Mouse (Mus musculus): ENCODE data around the gene Krt10.

Krt10 gene

GRCm38 (mm10) chr11:99369853-99370451 is 19.2 kb downstream of the Krt10 start:
- peak; percentile 49 for DNase-seq

- no peak for DNase-seq
These were observed 19.9 kb downstream of the Krt10 start for GRCm38 (mm10) chr11:99369229-99369628.

GRCm38 (mm10) chr11:99366791-99367190 is 22.4 kb downstream of the Krt10 start:
- DNase-seq, result no peak

GRCm38 (mm10) chr11:99364412-99364811 is 24.8 kb downstream of the Krt10 start:
- peak; percentile 15 for DNase-seq

GRCm38 (mm10) chr11:99361423-99361822 is 27.7 kb downstream of the Krt10 start:
- no peak for DNase-seq

- no peak for DNase-seq
These were observed 38.2 kb downstream of the Krt10 start, which contains the start of gene Krt27 for GRCm38 (mm10) chr11:99351004-99351403. Gene Krt27 (minus strand): TSS chr11:99351104.

- no peak for DNase-seq
These were observed 49.8 kb downstream of the Krt10 start for GRCm38 (mm10) chr11:99339299-99339847.

- DNase-seq, result no peak
These were observed 51.3 kb downstream of the Krt10 start, which contains the start of gene Krt26 for GRCm38 (mm10) chr11:99337866-99338265. Gene Krt26 (minus strand): TSS chr11:99337966.

Measured in cerebellum, adult 11-12 months (tissue).